Mouse (Mus musculus): ENCODE data around the gene Unc119b. TPM values are rescaled to one million over a fixed set of nuclear protein-coding genes. Genes with fewer than 3 reads are reported as not detected.
"Not testable (repeated sequence)": the region's sequence is repeated elsewhere in the genome, so short reads cannot be mapped to it uniquely, and the experiment has no call there.

The Unc119b gene
- polyA plus RNA-seq, 1 experiment from 2014 or later, result 44.8 TPM

DNA sequence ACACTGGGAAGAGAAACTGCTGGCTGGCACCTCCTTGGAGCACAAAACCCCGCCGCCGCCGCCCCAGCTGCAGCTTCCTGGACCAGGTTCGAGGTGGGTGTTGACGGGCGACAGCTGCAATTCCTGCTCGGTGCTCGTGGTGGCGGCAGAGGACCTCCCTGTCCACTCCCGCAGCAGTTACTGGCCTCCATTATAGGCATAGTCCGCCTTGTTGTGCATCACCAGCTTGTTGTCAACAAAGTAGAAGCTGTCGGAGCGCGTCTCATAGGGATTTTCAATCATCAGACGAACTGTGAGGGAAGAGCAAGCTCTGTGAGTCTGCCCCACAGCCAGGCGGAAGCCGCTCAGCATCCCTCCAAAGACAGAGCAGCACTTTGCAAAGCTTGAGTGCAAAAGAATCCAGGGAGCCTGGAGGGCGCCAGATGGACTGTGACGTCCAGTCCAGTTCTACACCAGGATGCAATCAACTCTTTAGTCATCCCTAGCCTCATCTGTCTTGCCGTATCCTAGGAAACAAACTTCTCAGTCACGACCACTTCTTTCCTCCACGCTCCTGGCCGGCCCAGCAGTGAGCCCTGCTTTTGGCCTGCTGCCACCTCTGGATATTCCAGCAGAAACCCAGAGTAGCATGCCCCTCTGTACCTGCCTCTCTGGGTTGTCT, 9.4 kb downstream of the Unc119b start:
- H3K4me1 ChIP-seq, result peaks cover 18% of the 10 kb centered on the region
- peak overlapping the region; percentile 5; the same call in 1 of the 2 replicates for H3K4me2 ChIP-seq
- H3K36me3 ChIP-seq (ENCODE audit: poor library complexity, severe bottlenecking), result peaks cover 77% of the 10 kb centered on the region
- no peaks in the 10 kb centered on the region for H3K27me3 ChIP-seq
- no peaks in the 10 kb centered on the region for H3K9me3 ChIP-seq (replicated peaks)
- ATAC-seq, result peak; percentile 79
- peak overlapping the region; percentile 57 for H3K27ac ChIP-seq
- H3K9ac ChIP-seq, result peak overlapping the region; percentile 30
- H3K4me3 ChIP-seq, result no peak overlapping the region
- 24% methylated on average over 24 of the region's 24 CpGs for WGBS

- peaks cover 18% of the 10 kb centered on the region for H3K4me1 ChIP-seq
- no peak overlapping the region for H3K9ac ChIP-seq
- H3K4me2 ChIP-seq, result no peak overlapping the region
- peaks cover 71% of the 10 kb centered on the region for H3K36me3 ChIP-seq (ENCODE audit: poor library complexity, severe bottlenecking)
- WGBS, result 96% methylated on average over 6 of the region's 6 CpGs
- H3K4me3 ChIP-seq, result no peak overlapping the region
- no peaks in the 10 kb centered on the region for H3K9me3 ChIP-seq (replicated peaks)
- 0 out of 2 replicates have a peak, but pooled peaks have one; percentile 5 for ATAC-seq
- no peaks in the 10 kb centered on the region for H3K27me3 ChIP-seq
- no peak overlapping the region for H3K27ac ChIP-seq
These were observed 10.1 kb downstream of the Unc119b start for GRCm38 (mm10) chr5:115124690-115125089.

DNA sequence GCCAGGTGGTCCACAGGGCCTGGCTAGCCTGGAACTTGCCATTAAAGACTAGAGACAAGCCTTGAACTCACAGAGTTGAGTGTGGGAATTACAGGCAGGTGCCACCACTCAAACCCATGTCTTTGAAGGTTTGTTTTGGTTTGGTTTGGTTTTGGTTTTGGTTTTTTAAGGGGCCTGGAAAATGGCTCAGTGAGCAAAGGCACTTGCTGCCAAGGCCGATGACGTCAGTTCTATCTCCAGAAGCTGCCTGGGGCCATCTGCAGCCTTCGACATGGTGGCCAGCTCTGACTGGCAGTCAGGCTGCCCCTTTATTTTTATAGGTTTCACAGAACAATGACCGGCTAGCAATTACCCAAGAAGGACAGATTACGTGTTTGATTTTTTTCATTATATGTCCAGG, 13.8 kb downstream of the Unc119b start:
- H3K9me3 ChIP-seq (replicated peaks), result no peaks in the 10 kb centered on the region
- no peak overlapping the region for H3K4me2 ChIP-seq
- H3K9ac ChIP-seq, result no peak overlapping the region
- no peak overlapping the region for H3K4me3 ChIP-seq
- ATAC-seq, result no peak
- H3K27ac ChIP-seq, result no peak overlapping the region
- H3K4me1 ChIP-seq, result peaks cover 32% of the 10 kb centered on the region
- peaks cover 48% of the 10 kb centered on the region for H3K36me3 ChIP-seq (ENCODE audit: poor library complexity, severe bottlenecking)
- H3K27me3 ChIP-seq, result no peaks in the 10 kb centered on the region
- WGBS, result 71% methylated on average over 5 of the region's 5 CpGs

- Histone ChIP-seq H3K9ac (peak within 1 kb of the TSS; percentile 80), H3K9me3 (replicated peaks) (no peaks in the 10 kb centered on the region), H3K4me2 (peak within 1 kb of the TSS; percentile 79), H3K4me1 (peaks cover 20% of the 10 kb centered on the region), H3K27ac (no peak within 1 kb of the TSS; the same call in 1 of the 2 replicates), H3K27me3 (no peaks in the 10 kb centered on the region), H3K4me3 (peak within 1 kb of the TSS; percentile 69), H3K36me3 (ENCODE audit: poor library complexity, severe bottlenecking) (peaks cover 37% of the 10 kb centered on the region)
- under 1% methylated on average over 38 of the region's 39 CpGs for WGBS
- peak; percentile 89 for ATAC-seq
These were observed 15.7 kb downstream of the Unc119b start, which contains the start of gene Acads for GRCm38 (mm10) chr5:115118961-115119570. Gene Acads (minus strand): TSS chr5:115119346.

DNA sequence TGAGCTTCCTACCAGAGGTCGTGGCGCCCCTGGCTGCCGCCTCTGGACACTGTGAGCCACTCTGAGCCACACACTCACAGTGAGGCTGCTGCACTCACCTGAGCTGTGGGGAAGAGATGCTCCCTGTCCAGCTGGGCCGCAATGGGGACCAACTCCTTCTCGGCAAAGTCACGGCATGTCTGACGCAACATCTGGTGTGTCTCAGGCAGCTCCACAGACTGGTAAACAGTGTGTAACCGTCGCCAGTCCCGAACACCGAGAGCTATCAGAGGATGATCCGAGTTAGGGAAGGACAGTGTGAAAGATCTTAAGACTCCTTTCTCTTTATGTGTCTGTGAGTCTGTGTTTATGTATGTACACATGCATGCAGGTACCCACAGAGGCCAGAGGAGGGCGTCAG, 17.3 kb downstream of the Unc119b start:
- no peak overlapping the region for H3K27ac ChIP-seq
- H3K4me2 ChIP-seq, result no peak overlapping the region
- H3K9me3 ChIP-seq (replicated peaks), result no peaks in the 10 kb centered on the region
- no peaks in the 10 kb centered on the region for H3K27me3 ChIP-seq
- no peak for ATAC-seq
- H3K4me1 ChIP-seq, result peaks cover 20% of the 10 kb centered on the region
- 94% methylated on average over 13 of the region's 13 CpGs for WGBS
- H3K4me3 ChIP-seq, result no peak overlapping the region
- no peak overlapping the region for H3K9ac ChIP-seq
- H3K36me3 ChIP-seq (ENCODE audit: poor library complexity, severe bottlenecking), result peaks cover 28% of the 10 kb centered on the region

DNA sequence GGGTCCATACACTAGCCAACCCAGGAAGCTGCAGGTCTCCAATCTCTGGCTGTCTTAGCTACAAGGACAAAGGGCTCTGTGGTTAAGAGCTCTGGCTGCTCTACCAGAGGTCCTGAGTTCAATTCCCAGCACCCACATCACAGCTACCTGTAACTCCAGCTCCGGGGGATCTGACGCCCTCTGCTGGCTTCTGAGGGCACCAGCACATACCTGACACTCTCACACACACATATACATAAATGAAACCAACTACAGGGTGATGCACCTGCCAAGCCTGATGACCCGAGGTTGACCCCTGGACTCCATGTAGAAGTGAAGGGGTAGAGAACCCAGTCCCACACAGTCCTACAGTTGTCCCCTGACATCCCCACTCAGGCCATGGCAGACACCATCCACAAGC, 18.3 kb downstream of the Unc119b start:
- no peak overlapping the region for H3K9ac ChIP-seq
- WGBS, result 86% methylated on average over 3 of the region's 3 CpGs
- no peak for ATAC-seq
- no peaks in the 10 kb centered on the region for H3K27me3 ChIP-seq
- peaks cover 31% of the 10 kb centered on the region for H3K36me3 ChIP-seq (ENCODE audit: poor library complexity, severe bottlenecking)
- H3K27ac ChIP-seq, result no peak overlapping the region
- H3K4me3 ChIP-seq, result no peak overlapping the region
- H3K4me1 ChIP-seq, result peaks cover 20% of the 10 kb centered on the region
- no peak overlapping the region for H3K4me2 ChIP-seq
- no peaks in the 10 kb centered on the region for H3K9me3 ChIP-seq (replicated peaks)

DNA sequence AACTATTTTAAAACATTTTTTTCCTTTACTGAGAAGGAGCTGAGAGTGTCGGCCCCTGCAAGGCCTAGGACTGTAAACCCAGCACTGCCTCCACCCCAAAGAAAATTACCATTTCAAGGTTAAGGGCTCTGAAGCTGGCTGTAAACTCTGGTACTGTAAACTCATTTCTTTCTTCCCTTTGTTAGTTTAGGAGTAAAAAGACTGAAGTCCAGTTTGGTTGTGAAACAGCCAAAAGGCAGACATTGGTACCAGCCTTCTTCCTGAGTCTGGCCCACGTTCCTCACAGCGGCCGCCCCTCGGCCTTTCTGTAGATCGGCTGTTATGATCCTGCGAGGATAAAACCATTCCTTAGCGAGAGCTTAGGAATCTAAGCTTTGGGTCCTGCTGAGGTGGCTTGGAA, 20.3 kb downstream of the Unc119b start:
- no peaks in the 10 kb centered on the region for H3K9me3 ChIP-seq (replicated peaks)
- no peak overlapping the region for H3K27ac ChIP-seq
- no peaks in the 10 kb centered on the region for H3K27me3 ChIP-seq
- no peak overlapping the region for H3K4me3 ChIP-seq
- 93% methylated on average over 8 of the region's 8 CpGs for WGBS
- H3K36me3 ChIP-seq (ENCODE audit: poor library complexity, severe bottlenecking), result peaks cover 43% of the 10 kb centered on the region
- ATAC-seq, result no peak
- H3K4me1 ChIP-seq, result peaks cover 13% of the 10 kb centered on the region
- H3K9ac ChIP-seq, result no peak overlapping the region
- no peak overlapping the region for H3K4me2 ChIP-seq

- 94% methylated on average over 12 of the region's 12 CpGs for WGBS
- Histone ChIP-seq H3K9me3 (replicated peaks) (no peaks in the 10 kb centered on the region), H3K27me3 (no peaks in the 10 kb centered on the region), H3K27ac (no peak overlapping the region), H3K9ac (no peak overlapping the region), H3K4me1 (peaks cover under 1% of the 10 kb centered on the region; the same call in 1 of the 2 replicates), H3K4me3 (no peak overlapping the region), H3K36me3 (ENCODE audit: poor library complexity, severe bottlenecking) (peaks cover 43% of the 10 kb centered on the region), H3K4me2 (no peak overlapping the region)
- no peak for ATAC-seq
These were observed 21.5 kb downstream of the Unc119b start for GRCm38 (mm10) chr5:115113244-115113643.

GRCm38 (mm10) chr5:115111156-115111555, 23.6 kb downstream of the Unc119b start:
- WGBS, result 86% methylated on average over 8 of the region's 8 CpGs
- H3K9me3 ChIP-seq (replicated peaks), result no peaks in the 10 kb centered on the region
- H3K4me1 ChIP-seq, result no peaks in the 10 kb centered on the region; the same call in 1 of the 2 replicates
- H3K4me3 ChIP-seq, result no peak overlapping the region
- no peak for ATAC-seq
- no peak overlapping the region for H3K9ac ChIP-seq
- H3K27me3 ChIP-seq, result no peaks in the 10 kb centered on the region
- H3K4me2 ChIP-seq, result no peak overlapping the region
- peaks cover 35% of the 10 kb centered on the region for H3K36me3 ChIP-seq (ENCODE audit: poor library complexity, severe bottlenecking)
- H3K27ac ChIP-seq, result no peak overlapping the region

DNA sequence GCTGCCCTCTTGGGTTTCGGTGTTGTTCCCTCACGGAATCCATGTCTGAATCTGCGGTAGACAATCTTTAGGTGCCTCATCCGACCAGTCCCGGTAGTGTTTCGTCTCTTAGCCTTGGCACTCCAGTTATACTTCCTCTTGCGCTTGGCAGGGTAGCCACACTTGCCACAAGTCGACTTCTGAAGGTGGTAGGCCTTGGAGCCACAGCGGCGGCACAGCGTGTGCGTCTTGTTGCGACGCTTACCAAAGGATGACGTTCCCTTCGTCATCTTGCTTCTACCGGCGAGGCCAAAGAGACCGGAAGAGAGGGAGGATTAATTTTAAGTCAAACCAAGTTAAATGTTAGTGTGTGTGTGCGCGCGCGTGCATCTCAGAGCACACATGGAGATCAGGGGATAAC, 31.5 kb downstream of the Unc119b start:
- H3K36me3 ChIP-seq (ENCODE audit: poor library complexity, severe bottlenecking), result peaks cover 36% of the 10 kb centered on the region
- ATAC-seq; H3K4me2 ChIP-seq; H3K9ac ChIP-seq; H3K27ac ChIP-seq; H3K4me3 ChIP-seq; H3K9me3 ChIP-seq (replicated peaks); H3K4me1 ChIP-seq; H3K27me3 ChIP-seq: not testable (repeated sequence)
- 97% methylated on average over 23 of the region's 23 CpGs for WGBS

- no peak for ATAC-seq
- Histone ChIP-seq H3K27ac (no peak overlapping the region), H3K9me3 (replicated peaks) (no peaks in the 10 kb centered on the region), H3K36me3 (ENCODE audit: poor library complexity, severe bottlenecking) (peaks cover 42% of the 10 kb centered on the region), H3K4me3 (no peak overlapping the region), H3K9ac (no peak overlapping the region), H3K4me1 (no peaks in the 10 kb centered on the region), H3K27me3 (no peaks in the 10 kb centered on the region), H3K4me2 (no peak overlapping the region)
- 89% methylated on average over 2 of the region's 2 CpGs for WGBS
These were observed 32.5 kb downstream of the Unc119b start for GRCm38 (mm10) chr5:115102231-115102630.

DNA sequence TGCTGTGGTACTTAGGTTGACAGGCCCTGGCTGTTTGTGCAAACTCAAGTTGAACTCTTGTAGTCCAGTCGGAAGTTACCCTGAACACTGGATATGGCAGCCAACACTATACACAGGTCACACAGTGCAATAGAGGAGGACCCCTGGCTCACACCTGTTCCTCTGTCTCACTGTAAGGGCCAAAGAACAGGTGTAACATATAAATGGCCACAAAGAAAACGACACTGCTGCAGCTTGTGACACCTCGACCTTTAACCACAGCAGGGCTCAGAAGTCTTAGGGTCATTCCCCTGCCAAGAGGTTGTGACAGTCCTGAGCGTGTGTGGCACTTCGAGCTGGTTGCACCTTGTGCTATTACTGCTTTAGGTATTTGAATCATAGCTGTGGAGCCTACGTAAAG, 34.3 kb downstream of the Unc119b start:
- 90% methylated on average over 6 of the region's 6 CpGs for WGBS
- H3K9ac ChIP-seq, result no peak overlapping the region
- peaks cover 60% of the 10 kb centered on the region for H3K36me3 ChIP-seq (ENCODE audit: poor library complexity, severe bottlenecking)

More for the DNA sequence above, 34.3 kb downstream of the Unc119b start:
- Histone ChIP-seq H3K9me3 (replicated peaks) (no peaks in the 10 kb centered on the region), H3K4me1 (no peaks in the 10 kb centered on the region), H3K27me3 (no peaks in the 10 kb centered on the region), H3K4me3 (no peak overlapping the region), H3K27ac (no peak overlapping the region), H3K4me2 (no peak overlapping the region)
- no peak for ATAC-seq
